Mouse (Mus musculus) embryonic facial prominence, embryonic 14.5 days (tissue): Measurements from ENCODE around the gene Pmpca. TPM values are rescaled to one million over a fixed set of nuclear protein-coding genes. Genes with fewer than 3 reads are reported as not detected.

Experiments used
- ATAC-seq: fragments of 200-750 bp; cut with Nextera tagmentation; 2 replicates; pipeline ENCODE4 v1.8.0; 2017; ENCODE audit warnings: low read depth, moderate number of reproducible peaks, moderate TSS enrichment
- DNase-seq: peaks from one replicate; pipeline ENCODE4 v3.0.0-alpha.2; 2015; ENCODE audit warnings: low spot score
- H3K27ac ChIP-seq: fragments of 300-500 bp; sonication (generic); replicated peaks from 2 replicates; pipeline ENCODE4 v1.5.1; 2014; ENCODE audit warnings: low read depth, mild to moderate bottlenecking, low read length, moderate library complexity
- H3K27me3 ChIP-seq: fragments of 300-500 bp; sonication (generic); replicated peaks from 2 replicates; pipeline ENCODE4 v1.6.1; 2014; ENCODE audit warnings: low read length; ENCODE audit not compliant: control insufficient read depth, insufficient read depth
- H3K36me3 ChIP-seq: fragments of 300-500 bp; sonication (generic); 2 replicates; pipeline ENCODE4 v1.6.1; 2014; ENCODE audit warnings: low read length, mixed read lengths; ENCODE audit not compliant: control insufficient read depth, insufficient read depth
- H3K4me1 ChIP-seq: fragments of 300-500 bp; sonication (generic); 2 replicates; pipeline ENCODE4 v1.6.1; 2014; ENCODE audit warnings: antibody characterized with exemption, low read length; ENCODE audit not compliant: control insufficient read depth, insufficient read depth
- H3K4me2 ChIP-seq: fragments of 300-500 bp; sonication (generic); 2 replicates; pipeline ENCODE4 v1.6.1; 2014; ENCODE audit warnings: low read depth, mild to moderate bottlenecking, low read length, moderate library complexity, mixed read lengths
- H3K4me3 ChIP-seq: fragments of 300-500 bp; sonication (generic); 2 replicates; pipeline ENCODE4 v1.5.1; 2014; ENCODE audit warnings: low read depth, mild to moderate bottlenecking, low read length
- H3K9ac ChIP-seq: fragments of 300-500 bp; sonication (generic); 2 replicates; pipeline ENCODE4 v1.6.1; 2014; ENCODE audit warnings: low read depth, mild to moderate bottlenecking, low read length, moderate library complexity, mixed read lengths
- H3K9me3 ChIP-seq: fragments of 300-500 bp; sonication (generic); 2 replicates; pipeline ENCODE4 v1.6.1; 2016; ENCODE audit warnings: low read length; ENCODE audit not compliant: control insufficient read depth
- WGBS: fragments of 180-500 bp; shearing (Covaris S2); extraction: QIAGEN DNeasy Blood & Tissue Kit; methylation state at CpG from one replicate; pipeline ENCODE4 v1.1.7; 2014; 5-methylcytosine and 5-hydroxymethylcytosine counted together
- polyA plus RNA-seq: library from polyadenylated mRNA; unstranded; fragments of >200 nt; fragmentation: Nextera tagmentation; extraction: Ambion mirVana; gene quantifications from 2 replicates; pipeline ENCODE4 v1.2.1, GENCODE M21; 2014

The Pmpca gene
- polyA plus RNA-seq, 1 experiment from 2014 or later, result 71.9 TPM

- Histone ChIP-seq H3K27me3 (no peaks in the 10 kb centered on the region), H3K9me3 (no peaks in the 10 kb centered on the region), H3K36me3 (peaks cover 20% of the 10 kb centered on the region; the same call in 1 of the 2 replicates), H3K27ac (no peak overlapping the region), H3K4me1 (peaks cover 12% of the 10 kb centered on the region; the same call in 1 of the 2 replicates), H3K4me3 (peak overlapping the region; percentile 90; the same call in 1 of the 2 replicates), H3K9ac (peak overlapping the region; percentile 96; the same call in 1 of the 2 replicates), H3K4me2 (peak overlapping the region; percentile 98)
- DNase-seq (no peak), ATAC-seq (no peak)
- 85% methylated on average over 11 of the region's 11 CpGs for WGBS
These were observed 35.8 kb upstream of the Pmpca start for GRCm38 (mm10) chr2:26353066-26353980.

- WGBS, result 92% methylated on average over 4 of the region's 4 CpGs
- ATAC-seq, result no peak
These were observed 34.7 kb upstream of the Pmpca start for GRCm38 (mm10) chr2:26354401-26354800.

GRCm38 (mm10) chr2:26356231-26356630 lies 32.9 kb upstream of the Pmpca start:
- H3K4me2 ChIP-seq, result no peak overlapping the region
- ATAC-seq (no peak), DNase-seq (no peak)
- no peaks in the 10 kb centered on the region for H3K36me3 ChIP-seq
- 82% methylated on average over 4 of the region's 4 CpGs for WGBS
- H3K27ac ChIP-seq, result no peak overlapping the region
- no peak overlapping the region for H3K4me3 ChIP-seq
- no peak overlapping the region for H3K9ac ChIP-seq
- H3K27me3 ChIP-seq, result no peaks in the 10 kb centered on the region
- peaks cover 6% of the 10 kb centered on the region; the same call in 1 of the 2 replicates for H3K4me1 ChIP-seq
- H3K9me3 ChIP-seq, result no peaks in the 10 kb centered on the region

More at GRCm38 (mm10) chr2:26354401-26354800, 34.7 kb upstream of the Pmpca start:
- H3K27me3 ChIP-seq, result no peaks in the 10 kb centered on the region
- no peaks in the 10 kb centered on the region for H3K9me3 ChIP-seq
- H3K27ac ChIP-seq, result no peak overlapping the region
- no peak overlapping the region for H3K4me2 ChIP-seq
- no peak overlapping the region for H3K4me3 ChIP-seq
- no peak for DNase-seq
- H3K9ac ChIP-seq, result no peak overlapping the region
- peaks cover 12% of the 10 kb centered on the region; the same call in 1 of the 2 replicates for H3K4me1 ChIP-seq
- peaks cover 11% of the 10 kb centered on the region; the same call in 1 of the 2 replicates for H3K36me3 ChIP-seq

GRCm38 (mm10) chr2:26356678-26357077 lies 32.5 kb upstream of the Pmpca start:
- ATAC-seq (no peak), DNase-seq (no peak)
- peaks cover 6% of the 10 kb centered on the region; the same call in 1 of the 2 replicates for H3K4me1 ChIP-seq
- no peaks in the 10 kb centered on the region for H3K9me3 ChIP-seq
- no peak overlapping the region for H3K27ac ChIP-seq
- no peak overlapping the region for H3K9ac ChIP-seq
- WGBS, result 72% methylated on average over 7 of the region's 7 CpGs
- H3K36me3 ChIP-seq, result no peaks in the 10 kb centered on the region
- no peak overlapping the region for H3K4me2 ChIP-seq
- H3K27me3 ChIP-seq, result no peaks in the 10 kb centered on the region
- H3K4me3 ChIP-seq, result no peak overlapping the region

- Histone ChIP-seq H3K9me3 (no peaks in the 10 kb centered on the region), H3K9ac (no peak overlapping the region), H3K27ac (no peak overlapping the region), H3K27me3 (no peaks in the 10 kb centered on the region), H3K4me2 (no peak overlapping the region), H3K4me1 (peaks cover 5% of the 10 kb centered on the region; the same call in 1 of the 2 replicates), H3K36me3 (no peaks in the 10 kb centered on the region), H3K4me3 (no peak overlapping the region)
- 43% methylated on average over 15 of the region's 15 CpGs for WGBS
- no peak for DNase-seq
- no peak for ATAC-seq
These were observed 31.7 kb upstream of the Pmpca start for GRCm38 (mm10) chr2:26357484-26357883.

GRCm38 (mm10) chr2:26358667-26359320 lies 30.3 kb upstream of the Pmpca start:
- ATAC-seq (no peak), DNase-seq (no peak)
- no peak overlapping the region for H3K9ac ChIP-seq
- H3K27me3 ChIP-seq, result no peaks in the 10 kb centered on the region
- no peak overlapping the region for H3K4me2 ChIP-seq
- 0 out of 2 replicates have a peak, but pooled peaks cover 8% of the 10 kb centered on the region for H3K36me3 ChIP-seq
- H3K4me1 ChIP-seq, result no peaks in the 10 kb centered on the region
- no peak overlapping the region for H3K4me3 ChIP-seq
- WGBS, result 85% methylated on average over 13 of the region's 13 CpGs
- H3K27ac ChIP-seq, result no peak overlapping the region
- H3K9me3 ChIP-seq, result no peaks in the 10 kb centered on the region

- no peak for DNase-seq
- H3K9me3 ChIP-seq, result no peaks in the 10 kb centered on the region
- 86% methylated on average over 6 of the region's 6 CpGs for WGBS
- ATAC-seq, result no peak
- no peak overlapping the region for H3K4me3 ChIP-seq
- H3K4me2 ChIP-seq, result no peak overlapping the region
- no peak overlapping the region for H3K9ac ChIP-seq
- H3K4me1 ChIP-seq, result no peaks in the 10 kb centered on the region
- H3K36me3 ChIP-seq, result peaks cover 20% of the 10 kb centered on the region; the same call in 1 of the 2 replicates
- H3K27ac ChIP-seq, result no peak overlapping the region
- H3K27me3 ChIP-seq, result no peaks in the 10 kb centered on the region
These were observed 29.2 kb upstream of the Pmpca start for GRCm38 (mm10) chr2:26359983-26360382.

- H3K4me1 ChIP-seq, result no peaks in the 10 kb centered on the region
- H3K4me2 ChIP-seq, result no peak within 1 kb of the TSS
- H3K9me3 ChIP-seq, result no peaks in the 10 kb centered on the region
- no peak within 1 kb of the TSS for H3K27ac ChIP-seq
- peaks cover 28% of the 10 kb centered on the region for H3K36me3 ChIP-seq
- no peak within 1 kb of the TSS for H3K9ac ChIP-seq
- H3K27me3 ChIP-seq, result no peaks in the 10 kb centered on the region
- 44% methylated on average over 3 of the region's 3 CpGs for WGBS
- no peak within 1 kb of the TSS for H3K4me3 ChIP-seq
- no peak for DNase-seq
- no peak for ATAC-seq
These were observed 28.4 kb upstream of the Pmpca start, which contains the start of gene Card9 for GRCm38 (mm10) chr2:26360772-26361171. TSS of gene Card9 (minus strand) at chr2:26360918.
